Mouse (Mus musculus) left cerebral cortex, postnatal 10 days (tissue): ENCODE data around the gene Lgr6. TPM values are rescaled to one million over a fixed set of nuclear protein-coding genes. Genes with fewer than 3 reads are reported as not detected.
A peak's percentile ranks its signal among the peaks of the same experiment; 100 is the strongest.

Experiments used
- DNase-seq, 2 experiments: peaks; one replicate each; pipeline ENCODE4 v3.0.0; 2021 to 2022; ENCODE audit warnings: low spot score in 2 of 2, mixed read lengths in 1 of 2; ENCODE audit errors: extremely low spot score in 1 of 2
- intact Hi-C: fragments of 180-260 bp; cut with DNase I; formaldehyde crosslinking; loops from one replicate; pipeline ENCODE4 v1.15.1; 2025
- total RNA-seq, 2 experiments: library from RNA; stranded (reverse); gene quantifications; 2 replicates each; pipeline ENCODE4 v1.2.3; 2021

Lgr6 gene
- total RNA-seq: 1 to 10 TPM; 2.6 to 3.1 TPM

- DNase-seq: no peak
- intact Hi-C loops: no loop called here
Measured at GRCm38 (mm10) chr1:135105124-135105523, at the start of gene Lgr6. Lgr6 (minus strand) TSS chr1:135105276.

DNA sequence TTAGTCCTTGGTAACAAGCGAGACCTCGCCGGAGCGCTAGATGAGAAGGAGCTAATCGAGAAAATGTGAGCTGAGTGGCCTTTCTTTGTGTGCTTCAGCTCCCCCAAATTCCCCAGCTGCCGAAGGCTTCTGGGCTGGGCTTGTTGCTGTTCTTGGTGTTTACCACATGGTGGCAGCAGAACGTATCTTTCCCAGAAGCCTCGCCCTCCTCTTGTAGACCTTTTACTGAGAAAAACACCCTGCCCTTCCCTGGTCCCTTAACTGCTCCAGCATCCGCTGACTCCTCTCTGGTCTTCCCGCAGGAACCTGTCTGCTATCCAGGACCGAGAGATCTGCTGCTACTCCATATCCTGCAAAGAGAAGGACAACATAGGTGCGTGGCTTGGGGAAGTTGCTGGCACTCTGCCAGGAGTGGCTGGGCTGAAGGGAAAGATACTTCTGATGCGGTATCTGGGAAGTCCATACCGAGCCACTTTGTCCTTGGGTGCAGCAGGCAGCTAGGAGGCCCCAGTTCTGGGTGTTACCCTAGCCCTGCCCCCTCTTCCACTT, 49.4 kb upstream of the Lgr6 start:
- peak; percentile 74 to 88 for DNase-seq
- intact Hi-C loops: no loop called here

- intact Hi-C loops: no loop called here
Measured at GRCm38 (mm10) chr1:135154011-135154410, 48.9 kb upstream of the Lgr6 start.

GRCm38 (mm10) chr1:135148996-135149395, 43.9 kb upstream of the Lgr6 start:
- intact Hi-C loops: no loop called here
- no peak for DNase-seq

More at GRCm38 (mm10) chr1:135154011-135154410, 48.9 kb upstream of the Lgr6 start:
- DNase-seq: no peak

DNA sequence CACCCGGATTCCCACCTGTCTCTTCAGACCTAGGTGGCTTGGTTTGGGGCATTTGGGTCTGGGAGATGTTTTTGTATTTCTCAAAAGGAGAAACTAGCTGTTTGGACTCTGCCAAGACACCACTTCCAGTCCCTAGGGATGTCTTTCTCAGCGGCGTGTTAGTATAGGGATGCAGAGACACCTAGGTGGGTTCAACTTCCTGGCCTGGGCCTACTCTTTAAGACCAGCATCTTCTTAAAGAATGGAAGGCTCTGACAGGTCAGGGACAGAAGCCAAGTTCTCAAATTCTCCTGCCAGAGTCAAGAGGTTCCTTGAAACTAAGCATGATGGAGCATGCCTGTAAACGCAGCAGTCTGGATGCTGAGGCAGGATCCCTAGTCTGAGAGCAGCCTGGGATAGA, 43.4 kb upstream of the Lgr6 start:
- peak in 1 of 2 experiments; percentile 17 for DNase-seq
- intact Hi-C loops: no loop called here

DNA sequence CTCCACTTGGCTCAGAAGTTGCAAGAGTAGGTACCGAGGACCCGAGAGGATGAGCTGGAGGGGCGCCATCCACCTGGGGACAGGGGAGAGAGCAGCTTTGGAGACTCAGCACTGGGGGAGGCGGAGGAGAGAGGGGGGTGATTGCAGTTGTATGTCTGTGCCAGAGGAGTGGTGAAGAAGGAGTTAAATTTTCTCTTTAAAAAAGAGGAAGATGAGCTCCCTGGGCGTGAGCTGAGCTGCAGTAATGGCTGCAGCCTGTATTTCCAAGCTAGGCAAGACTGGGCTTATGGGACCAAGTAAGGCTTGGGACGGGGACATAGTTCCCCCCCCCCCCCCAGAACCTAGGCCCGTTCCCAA, 42.6 kb upstream of the Lgr6 start:
- intact Hi-C loops: no loop called here
- no peak for DNase-seq

DNA sequence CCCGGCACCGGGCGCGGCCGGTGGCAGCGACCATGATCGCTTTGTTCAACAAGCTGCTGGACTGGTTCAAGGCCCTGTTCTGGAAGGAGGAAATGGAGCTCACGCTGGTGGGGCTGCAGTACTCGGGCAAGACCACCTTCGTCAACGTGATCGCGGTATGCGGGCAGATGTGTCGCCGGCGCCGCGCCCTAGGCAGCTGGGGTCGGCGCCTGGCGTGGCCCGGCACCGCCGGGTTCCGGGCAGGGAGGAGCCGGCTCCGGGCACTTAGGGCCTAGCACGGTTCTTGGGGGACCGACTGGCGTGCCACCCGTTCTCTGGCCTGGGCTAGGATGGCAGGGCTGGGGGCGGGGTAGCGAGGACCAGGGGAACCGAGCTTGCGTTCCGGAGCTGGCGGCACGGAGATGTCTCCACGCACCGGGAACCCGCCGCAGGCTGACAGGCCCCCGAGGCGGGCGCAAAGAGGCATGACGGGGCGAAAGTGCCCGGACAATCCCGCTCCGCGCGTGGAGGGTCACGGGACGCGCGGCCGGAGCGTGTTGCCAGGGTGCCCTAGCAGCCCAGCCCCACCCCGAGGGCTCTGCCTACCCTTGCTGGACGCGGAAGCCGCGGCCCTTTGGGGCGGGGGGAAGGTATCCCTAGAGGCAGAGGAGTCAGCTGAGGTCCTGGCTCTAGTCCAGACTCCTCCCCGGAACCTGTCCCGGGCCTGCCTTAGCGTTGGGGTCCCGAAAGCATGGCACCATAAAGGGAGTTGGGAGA, 42.0 kb upstream of the Lgr6 start:
- intact Hi-C loops: no loop called here
- DNase-seq: peak; percentile 78 to 95

DNA sequence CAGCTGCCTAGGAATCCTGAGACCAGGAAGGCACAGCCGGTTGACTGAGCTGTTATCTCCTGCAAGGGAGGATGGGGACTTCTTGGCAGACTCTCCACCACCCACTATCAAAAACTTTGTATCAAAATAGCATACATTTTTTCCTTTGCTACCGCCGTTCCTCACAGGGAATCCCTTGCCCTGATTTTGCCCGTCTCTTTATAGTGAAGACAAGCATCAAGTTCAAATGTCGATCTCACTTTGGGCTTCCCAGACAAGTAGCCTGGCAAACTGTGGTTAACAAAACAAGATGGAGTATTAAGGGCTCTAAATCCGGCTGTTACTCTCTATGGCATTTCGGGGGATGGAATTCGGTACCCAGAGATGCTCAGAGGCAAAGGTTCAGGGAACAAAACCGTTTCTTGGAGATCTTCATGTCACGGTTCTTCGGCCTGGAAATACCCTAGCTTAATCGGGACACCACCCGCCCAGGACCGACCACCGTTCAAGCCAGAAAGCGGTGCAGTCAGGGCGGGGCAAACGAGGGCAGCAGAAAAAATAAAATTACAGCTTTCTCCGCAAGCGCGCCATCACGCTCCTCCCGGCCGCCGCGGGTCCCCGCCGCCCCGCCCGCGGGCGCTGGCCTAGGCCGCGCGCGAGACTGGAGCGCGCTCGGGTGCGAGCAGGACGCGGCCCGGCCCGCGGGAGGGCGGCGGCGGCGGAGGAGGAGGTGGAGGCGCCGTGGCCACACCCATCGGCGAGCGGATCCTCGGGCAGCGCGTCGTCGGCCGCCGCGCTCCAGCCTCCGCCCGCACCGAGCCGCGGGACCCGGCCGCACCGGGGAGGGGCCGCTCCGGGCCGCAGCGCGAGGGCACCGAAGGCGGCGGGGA, 41.2 kb upstream of the Lgr6 start, which contains the start of gene Arl8a:
Gene Arl8a, plus strand, starts transcription at position 748 of the 869 bp plus-strand sequence.
- intact Hi-C loops: no loop called here
- peak; percentile 69 to 94 for DNase-seq

- intact Hi-C loops: no loop called here
- DNase-seq: no peak
Measured at GRCm38 (mm10) chr1:135143940-135144339, 38.9 kb upstream of the Lgr6 start.

DNA sequence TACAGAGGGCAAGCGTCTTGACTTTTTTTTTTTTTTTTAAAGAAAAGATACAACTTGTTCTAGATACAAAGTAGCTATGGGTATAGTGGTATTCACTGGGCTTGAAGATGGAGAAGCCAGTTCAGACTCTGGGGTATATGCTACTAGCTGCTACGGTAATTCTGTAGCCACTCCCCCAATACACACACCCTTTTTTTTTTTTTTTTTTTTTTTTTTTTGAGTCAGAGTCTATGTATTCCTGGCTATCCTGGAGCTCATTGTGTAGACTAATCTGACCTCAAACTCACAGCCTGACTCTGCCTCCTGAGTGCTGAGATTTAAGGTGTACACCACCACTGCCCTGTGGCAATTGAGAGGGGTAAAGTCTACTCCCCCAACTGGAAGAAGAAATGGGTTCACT, 37.4 kb upstream of the Lgr6 start:
- intact Hi-C loops: no loop called here
- no peak for DNase-seq

GRCm38 (mm10) chr1:135139906-135140305, 34.8 kb upstream of the Lgr6 start:
- DNase-seq: no peak
- intact Hi-C loops: loop anchor here (5.0 kb wide), 1 partner anchor 153 kb away; no protein-coding TSS in a partner anchor

- intact Hi-C loops: loop anchor here (5.0 kb wide), 1 partner anchor 149 kb away; no protein-coding TSS in a partner anchor
- DNase-seq: peak in 1 of 2 experiments; percentile 63
Measured at GRCm38 (mm10) chr1:135136500-135136899, 31.4 kb upstream of the Lgr6 start.

DNA sequence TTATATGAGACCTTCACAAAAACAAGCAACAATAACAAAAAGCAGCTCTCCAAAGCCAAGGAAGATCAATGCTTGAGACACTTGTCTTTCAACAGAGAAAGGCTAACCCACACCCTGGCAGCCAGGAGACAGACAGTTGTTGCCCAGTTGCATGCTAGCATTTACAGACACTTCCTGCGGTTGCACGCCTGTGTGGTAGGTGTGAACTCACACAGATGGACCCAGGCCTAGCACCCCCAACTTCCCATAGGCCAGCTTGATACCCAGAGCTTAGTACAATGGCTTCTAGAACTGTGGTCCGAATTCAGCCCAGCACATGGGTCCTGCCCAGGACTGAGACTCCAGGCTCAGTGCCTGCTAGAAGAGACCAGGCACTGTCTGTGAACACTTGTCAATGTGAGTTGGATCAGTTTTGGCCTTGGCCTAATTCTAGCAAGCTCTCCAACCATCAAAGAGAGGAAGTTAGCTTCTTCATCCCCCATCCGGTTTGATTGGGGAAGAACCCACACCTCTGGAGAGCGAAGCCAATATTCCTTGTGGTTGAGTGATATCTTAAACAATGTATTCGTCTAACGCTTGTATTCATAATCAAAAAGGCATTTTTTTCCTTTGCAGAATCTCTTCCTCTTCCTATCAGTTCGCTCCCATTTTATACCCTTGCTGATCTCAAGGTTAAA, 30.2 kb upstream of the Lgr6 start:
- no peak for DNase-seq
- intact Hi-C loops: loop anchor here (5.0 kb wide), 1 partner anchor 148 kb away; no protein-coding TSS in a partner anchor

- intact Hi-C loops: no loop called here
Measured at GRCm38 (mm10) chr1:135133678-135134435, 28.8 kb upstream of the Lgr6 start.

GRCm38 (mm10) chr1:135132893-135133369, 27.9 kb upstream of the Lgr6 start:
- DNase-seq: no peak
- intact Hi-C loops: no loop called here

More at GRCm38 (mm10) chr1:135133678-135134435, 28.8 kb upstream of the Lgr6 start:
- DNase-seq: no peak

GRCm38 (mm10) chr1:135132473-135132872, 27.4 kb upstream of the Lgr6 start, which contains the start of gene Ptpn7:
Ptpn7 (plus strand) TSS chr1:135132700.
- DNase-seq: peak in 1 of 2 experiments; percentile 87
- intact Hi-C loops: no loop called here

DNA sequence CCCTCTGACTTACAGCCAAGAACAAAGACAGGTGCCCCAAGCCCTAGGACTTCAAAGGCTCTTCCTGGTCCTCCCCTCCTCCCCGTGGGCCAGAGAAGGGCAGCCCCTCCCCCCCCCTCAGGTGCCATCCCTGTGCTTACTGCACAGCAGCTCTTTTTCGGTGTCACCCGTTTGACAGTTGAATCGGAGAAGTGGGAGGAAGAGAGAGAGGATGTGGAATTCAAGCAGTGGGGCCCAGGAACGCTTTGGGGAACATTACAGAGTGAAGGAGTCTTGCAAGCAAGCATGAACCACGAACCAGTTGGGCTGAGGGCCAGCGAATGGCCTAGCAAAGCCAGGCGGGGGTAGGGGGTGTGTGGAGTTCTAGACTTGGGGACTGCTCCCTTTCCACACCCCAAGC, 26.5 kb upstream of the Lgr6 start:
- intact Hi-C loops: no loop called here

DNA sequence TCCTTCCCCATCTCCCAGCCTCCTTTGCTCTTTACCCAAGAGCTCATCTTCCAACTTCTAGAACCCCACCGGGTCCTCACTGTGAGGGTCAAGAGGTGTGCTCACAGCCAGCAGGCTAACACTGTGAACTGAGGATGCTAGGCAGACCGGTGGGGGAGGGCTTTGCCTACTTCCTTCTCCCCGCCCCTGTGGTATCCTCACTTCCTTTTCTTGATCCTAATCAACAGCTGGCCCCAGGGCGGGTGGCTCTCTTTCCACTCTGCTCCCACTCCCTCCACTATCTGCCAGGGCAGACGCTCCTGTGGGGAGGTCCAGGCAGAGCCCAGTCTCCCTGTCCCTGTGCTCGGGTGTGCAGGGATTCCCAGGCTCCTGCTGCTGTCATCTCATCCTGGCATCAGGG, 26.0 kb upstream of the Lgr6 start:
- intact Hi-C loops: no loop called here
- no peak for DNase-seq

More for the DNA sequence above, 26.5 kb upstream of the Lgr6 start:
- DNase-seq: no peak
